Mouse (Mus musculus) spleen, postnatal 10 days (tissue): ENCODE measurements around the gene Rnf180.

Experiments
- DNase-seq, 2 experiments: peaks; one replicate each; pipeline ENCODE4 v3.0.0; 2021 to 2022; ENCODE audit warnings: low spot score in 2 of 2

The Rnf180 gene

DNA sequence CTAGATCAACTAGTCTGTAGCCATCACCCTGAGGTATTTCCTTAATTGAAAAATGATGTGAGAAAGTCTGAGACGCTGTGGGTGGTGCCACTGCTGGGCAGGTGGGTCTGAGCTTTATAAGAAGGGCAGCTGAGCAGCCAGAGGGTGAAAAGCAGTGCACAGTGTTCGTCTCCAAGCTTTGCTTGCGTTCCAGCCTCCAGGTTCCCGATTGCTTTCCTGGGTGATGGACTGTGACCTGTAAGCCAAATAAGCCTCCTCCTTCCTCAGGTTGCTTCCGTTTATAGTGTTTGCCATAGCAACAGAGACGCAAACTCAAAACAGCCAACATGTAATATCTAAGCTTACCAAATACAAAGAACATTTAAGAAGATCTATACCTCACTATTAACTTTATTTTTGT, 162.2 kb downstream of the Rnf180 start:
- DNase-seq = no peak

DNA sequence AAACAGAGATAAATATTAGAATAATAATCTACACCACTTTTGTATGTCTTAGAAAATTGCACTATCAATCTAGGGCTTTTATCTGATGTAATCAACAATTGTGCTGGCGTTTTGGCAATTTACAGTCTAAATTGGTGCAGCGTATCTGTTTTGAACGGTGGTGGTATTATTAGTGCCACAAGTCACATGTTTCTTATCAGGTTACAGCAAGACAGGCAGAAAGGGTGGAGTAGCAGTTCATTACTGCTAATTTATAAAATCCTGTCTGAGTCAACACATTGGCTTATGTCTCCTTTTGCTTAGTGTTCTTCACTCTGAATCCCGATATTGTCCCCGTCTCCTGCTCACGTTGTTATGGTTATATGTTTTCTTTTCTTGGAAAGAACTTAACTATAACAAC, 164.5 kb downstream of the Rnf180 start:
- DNase-seq = no peak

DNA sequence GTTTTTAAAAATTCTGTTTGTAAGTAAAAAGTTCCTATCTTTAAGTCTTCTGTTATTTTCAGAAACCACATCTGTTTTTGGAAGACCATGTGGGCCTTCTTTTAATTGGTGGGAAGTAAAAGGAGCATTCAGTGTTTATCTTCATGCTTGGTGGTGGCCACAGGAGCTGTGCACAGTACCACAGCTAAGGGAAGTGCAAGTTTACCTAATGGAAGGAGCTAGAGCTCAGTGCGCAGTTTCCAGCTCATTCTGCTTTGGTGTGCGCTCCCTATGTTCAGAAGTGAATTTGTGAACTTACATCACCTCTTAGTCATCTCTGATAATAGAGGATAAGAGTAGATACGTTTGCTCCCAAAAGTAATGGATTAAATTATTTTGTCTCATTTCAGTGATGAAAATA, 172.5 kb downstream of the Rnf180 start:
- DNase-seq = no peak

DNA sequence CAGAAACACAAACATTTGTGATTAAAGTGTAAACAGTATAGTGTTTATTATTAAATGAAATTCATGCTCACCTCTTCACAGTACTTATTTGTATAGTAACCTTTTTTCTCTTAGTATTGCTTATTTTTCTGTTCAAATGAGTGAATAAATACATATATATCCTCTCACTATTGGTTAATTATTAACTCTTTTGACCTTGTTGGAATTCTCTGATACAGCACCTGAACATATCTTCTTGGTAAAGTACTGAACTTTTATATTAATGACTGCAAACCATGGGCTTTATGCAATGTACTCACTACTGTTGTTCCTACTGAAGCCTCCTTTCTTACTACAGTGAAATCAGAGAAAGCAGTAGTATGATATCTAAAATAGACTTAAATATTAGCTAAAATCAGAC, 173.0 kb downstream of the Rnf180 start:
- no peak for DNase-seq

DNA sequence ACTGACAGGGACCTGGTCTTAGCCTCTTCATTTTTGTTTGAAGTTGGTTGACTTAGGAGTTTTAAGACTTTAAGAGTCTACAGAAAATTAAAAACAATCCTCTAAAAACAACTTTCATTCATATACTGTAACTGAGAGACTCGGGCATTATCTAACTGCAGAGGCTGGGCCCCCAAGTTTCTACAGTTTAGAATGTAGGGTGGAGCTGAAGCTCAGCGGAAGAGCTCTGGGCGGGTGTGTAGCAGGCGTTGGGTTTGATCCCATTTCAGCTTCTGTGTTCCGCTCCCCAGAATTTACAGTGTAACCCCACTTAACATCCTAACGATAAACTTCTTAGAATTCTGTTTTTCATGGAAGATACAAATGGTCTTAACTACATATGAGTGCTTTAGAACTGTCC, 183.0 kb downstream of the Rnf180 start:
- DNase-seq = no peak

DNA sequence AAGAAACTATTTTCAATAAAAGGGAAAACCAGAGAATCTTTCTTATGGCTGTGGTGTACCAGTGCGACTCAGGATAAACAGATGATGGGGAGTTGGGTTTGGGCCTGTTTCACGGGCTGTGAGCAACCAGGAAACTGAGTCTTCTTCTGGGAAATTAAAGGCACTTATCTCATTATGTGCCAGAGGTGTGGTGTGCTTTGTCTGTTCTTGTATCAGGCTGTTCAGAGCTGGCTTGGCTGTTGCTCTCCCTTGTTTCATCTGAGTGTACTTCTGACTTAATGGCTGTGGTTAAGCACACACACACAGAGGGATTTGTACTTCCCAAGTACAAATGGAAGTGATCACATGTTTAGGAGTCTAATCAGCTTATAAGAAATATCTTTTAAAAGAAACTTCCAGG, 190.2 kb downstream of the Rnf180 start:
- no peak for DNase-seq

DNA sequence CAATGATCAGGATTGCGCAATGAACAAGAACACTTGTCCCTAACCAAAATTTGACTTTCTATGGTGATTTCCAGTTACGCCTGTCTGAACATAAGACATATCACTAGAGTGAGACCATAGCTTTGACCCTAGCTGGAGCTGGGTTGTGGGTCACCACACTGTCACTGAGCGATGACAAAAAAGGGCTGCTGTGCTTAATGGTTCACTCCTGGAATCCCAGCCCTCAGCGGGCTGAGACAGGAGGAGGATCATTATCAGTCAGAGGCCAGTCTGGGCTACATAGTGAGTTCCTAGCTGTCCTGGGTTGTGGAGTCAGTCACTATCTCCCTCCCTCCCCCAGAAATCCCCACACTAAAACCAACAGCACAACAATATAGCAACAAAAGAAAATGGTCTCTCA, 193.9 kb downstream of the Rnf180 start:
- DNase-seq = no peak

DNA sequence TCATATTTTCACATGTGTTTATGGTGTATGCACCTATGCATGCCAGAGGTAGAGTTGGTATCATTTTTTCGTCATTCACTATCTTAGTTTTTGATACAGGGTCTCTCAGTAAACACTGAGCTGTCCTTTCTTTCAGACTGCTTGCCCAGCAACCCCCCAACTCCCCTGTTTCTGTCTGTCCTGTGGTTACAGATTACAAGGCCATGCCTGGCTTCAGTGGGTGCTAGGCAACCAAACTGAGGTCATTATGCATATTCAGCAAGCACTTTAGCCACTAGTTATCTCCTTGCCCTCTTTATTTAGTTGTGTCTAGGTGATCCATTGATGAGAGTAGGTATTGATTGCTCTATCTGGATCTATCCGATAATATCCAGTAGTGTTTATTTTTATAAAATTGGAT, 198.3 kb downstream of the Rnf180 start:
- no peak for DNase-seq

DNA sequence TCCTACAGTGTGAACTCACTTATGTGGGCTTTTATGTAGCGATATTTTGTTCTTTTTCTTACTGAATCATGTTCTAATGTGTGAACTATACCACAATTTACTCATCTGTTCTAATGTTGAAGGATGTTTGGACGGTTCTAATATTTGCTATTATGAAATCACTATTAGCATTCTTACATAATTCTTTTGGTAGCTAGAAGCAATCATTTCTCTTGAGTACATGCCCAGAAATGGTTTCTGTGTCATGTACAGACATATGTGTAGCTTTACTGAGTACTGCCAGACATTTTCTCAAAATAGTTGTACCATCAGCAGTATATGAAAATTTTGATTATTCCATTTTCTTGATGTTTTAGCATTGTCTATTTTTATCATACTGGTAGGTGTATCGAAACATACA, 205.3 kb downstream of the Rnf180 start:
- no peak for DNase-seq

DNA sequence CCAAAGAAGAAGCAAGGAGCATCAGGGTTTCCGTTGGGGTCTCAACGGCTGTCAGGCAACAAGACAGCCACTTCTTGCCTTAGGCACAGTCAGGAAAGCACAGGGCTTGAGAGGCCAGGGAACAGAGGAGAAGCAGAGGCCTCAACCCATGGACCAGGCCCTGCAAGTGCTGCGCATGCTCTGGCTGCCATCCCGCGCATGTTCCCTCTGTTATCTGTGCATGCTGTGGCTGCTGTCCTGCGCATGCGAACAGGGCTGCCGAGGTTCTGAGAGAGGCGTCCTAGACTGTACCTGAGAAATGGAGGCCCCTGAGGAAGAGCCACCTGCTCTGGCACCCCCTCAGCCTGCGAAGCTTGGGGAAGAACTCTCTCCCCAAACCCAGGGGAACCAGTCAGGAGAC, 212.8 kb downstream of the Rnf180 start, which contains the start of gene 4933425L06Rik:
Gene 4933425L06Rik (plus strand): TSS at position 261 of the 400 bp plus-strand sequence.
- no peak for DNase-seq
